Mouse (Mus musculus) heart, adult 2 months (tissue): Measurements from ENCODE around the gene Ints4.

Experiments used
- CTCF ChIP-seq: fragments of 200-600 bp; IDR thresholded peaks from 2 replicates; pipeline ENCODE4 v1.8.1; 2022; ENCODE audit warnings: antibody characterized with exemption, mild to moderate bottlenecking, moderate library complexity
- EP300 ChIP-seq: fragments of 200-500 bp; IDR thresholded peaks from 2 replicates; pipeline ENCODE4 v1.6.1; 2011; ENCODE audit warnings: low read depth, low read length, control low read depth; ENCODE audit not compliant: insufficient read depth
- POLR2A ChIP-seq: fragments of 200-500 bp; IDR thresholded peaks from 2 replicates; pipeline ENCODE4 v1.6.1; 2011; ENCODE audit warnings: mild to moderate bottlenecking, low read depth, low read length, control low read depth; ENCODE audit not compliant: insufficient read depth

DNA sequence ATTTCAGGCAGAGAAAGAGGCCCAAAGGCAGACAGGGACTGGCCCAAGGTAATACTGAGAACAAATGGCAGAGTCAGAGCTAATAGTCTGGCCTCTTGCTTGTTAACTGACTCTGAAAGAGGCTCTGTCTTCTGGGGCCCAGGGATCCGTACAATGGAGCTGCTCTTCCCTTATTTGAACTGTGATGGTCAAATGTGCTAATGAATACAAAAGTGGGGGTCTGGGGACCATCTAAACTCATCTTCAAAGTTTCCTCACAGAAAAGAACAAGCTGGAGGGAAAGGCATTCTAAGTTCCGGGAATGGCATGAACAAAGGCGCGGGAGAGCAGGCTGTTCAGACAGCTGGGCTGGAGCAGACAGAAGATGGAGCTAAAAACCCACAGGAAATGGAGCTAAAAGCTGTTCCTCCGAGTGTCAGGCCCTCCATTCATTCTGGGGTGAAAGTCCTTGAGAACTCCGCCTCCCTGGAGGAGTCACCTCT is 33.7 kb upstream of the Ints4 start:
- no peak for TF ChIP-seq POLR2A
- no peak for TF ChIP-seq EP300
- no peak; the same call in 1 of the 2 replicates for TF ChIP-seq CTCF
